Mouse (Mus musculus): ENCODE measurements around the gene Prickle1. TPM values are rescaled to one million over a fixed set of nuclear protein-coding genes. Genes with fewer than 3 reads are reported as not detected.

Gene Prickle1
- 9.6 TPM for total RNA-seq (2023)

GRCm38 (mm10) chr15:93595746-93596145 lies at the start of gene Prickle1:
Prickle1 (minus strand) TSS chr15:93595891.

Other genes starting within 250 kb of the Prickle1 start
- gene Zcrb1, start 197.6 kb downstream of the Prickle1 start, total RNA-seq (2023): 78.3 TPM
- 46.5 TPM for gene Pphln1, start 197.5 kb downstream of the Prickle1 start, total RNA-seq (2023)